Mouse (Mus musculus) embryonic facial prominence, embryonic 10.5 days (tissue): ENCODE results near the gene Kpna3. TPM values are rescaled to one million over a fixed set of nuclear protein-coding genes. Genes with fewer than 3 reads are reported as not detected.
A peak's percentile ranks its signal among the peaks of the same experiment; 100 is the strongest.
"Not testable (repeated sequence)": the region's sequence is repeated elsewhere in the genome, so short reads cannot be mapped to it uniquely, and the experiment has no call there.

Source experiments
- DNase-seq: peaks from one replicate; pipeline ENCODE4 v3.0.0-alpha.2; 2017; ENCODE audit warnings: low spot score
- H3K27ac ChIP-seq: fragments of 300-500 bp; sonication (generic); replicated peaks from 2 replicates; pipeline ENCODE4 v1.5.1; 2016; ENCODE audit warnings: mild to moderate bottlenecking
- H3K27me3 ChIP-seq: fragments of 300-500 bp; sonication (generic); replicated peaks from 2 replicates; pipeline ENCODE4 v1.6.1; 2016; ENCODE audit warnings: low read depth, mild to moderate bottlenecking; ENCODE audit not compliant: poor library complexity, severe bottlenecking
- H3K36me3 ChIP-seq: fragments of 300-500 bp; sonication (generic); replicated peaks from 2 replicates; pipeline ENCODE4 v1.6.1; 2016; ENCODE audit warnings: mild to moderate bottlenecking, moderate library complexity
- H3K4me1 ChIP-seq: fragments of 300-500 bp; sonication (generic); 2 replicates; pipeline ENCODE4 v1.6.1; 2016
- H3K4me3 ChIP-seq: fragments of 300-500 bp; sonication (generic); 2 replicates; pipeline ENCODE4 v1.5.1; 2016; ENCODE audit warnings: mild to moderate bottlenecking, moderate library complexity
- H3K9me3 ChIP-seq: fragments of 300-500 bp; sonication (generic); 2 replicates; pipeline ENCODE4 v1.6.1; 2016; ENCODE audit warnings: mild to moderate bottlenecking
- WGBS: fragments of 180-500 bp; shearing (Covaris S2); methylation state at CpG from one replicate; pipeline ENCODE4 v1.1.7; 2016; 5-methylcytosine and 5-hydroxymethylcytosine counted together
- polyA plus RNA-seq: library from polyadenylated mRNA; unstranded; fragments of >200 nt; fragmentation: Nextera tagmentation; extraction: Ambion mirVana; gene quantifications from 2 replicates; pipeline ENCODE4 v1.2.1, GENCODE M21; 2016

Kpna3 gene
- 84.7 and 84.9 TPM in 2 replicates for polyA plus RNA-seq

GRCm38 (mm10) chr14:61439661-61440559 lies at the start of gene Kpna3:
Gene Kpna3, minus strand, starts transcription at chr14:61439874.
- Histone ChIP-seq H3K36me3 (peaks cover 12% of the 10 kb centered on the region; the same call in 1 of the 2 replicates), H3K27me3 (no peaks in the 10 kb centered on the region), H3K9me3 (no peaks in the 10 kb centered on the region), H3K27ac (peak within 1 kb of the TSS; percentile 98), H3K4me3 (peak within 1 kb of the TSS; percentile 94), H3K4me1 (peaks cover 25% of the 10 kb centered on the region)
- under 1% methylated on average over 85 of the region's 85 CpGs for WGBS
- peak; percentile 99 for DNase-seq

DNA sequence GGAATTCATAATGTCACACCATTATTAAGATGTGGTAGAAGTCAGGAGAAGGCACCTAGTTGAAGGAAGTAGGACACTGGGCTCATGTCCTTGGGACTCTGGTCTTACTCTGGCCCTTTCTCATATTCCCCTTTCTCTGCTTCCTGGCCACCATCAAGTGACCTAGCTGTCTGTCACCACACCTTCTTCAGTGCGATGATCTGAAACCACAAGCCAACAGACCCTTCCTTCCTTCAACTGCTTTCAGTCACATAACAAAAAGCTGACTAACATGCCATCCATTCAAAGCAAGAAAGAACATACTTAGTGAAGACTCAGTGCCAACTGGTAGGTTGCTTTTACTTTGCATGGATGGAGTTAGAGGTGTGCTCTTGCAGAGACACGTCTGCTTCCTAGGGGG lies 20.7 kb upstream of the Kpna3 start:
- 84% methylated on average over 2 of the region's 2 CpGs for WGBS
- H3K36me3 ChIP-seq = no peaks in the 10 kb centered on the region
- no peak for DNase-seq
- no peak overlapping the region for H3K27ac ChIP-seq
- peaks cover 27% of the 10 kb centered on the region for H3K4me1 ChIP-seq
- no peak overlapping the region for H3K4me3 ChIP-seq
- no peaks in the 10 kb centered on the region for H3K9me3 ChIP-seq
- no peaks in the 10 kb centered on the region for H3K27me3 ChIP-seq

DNA sequence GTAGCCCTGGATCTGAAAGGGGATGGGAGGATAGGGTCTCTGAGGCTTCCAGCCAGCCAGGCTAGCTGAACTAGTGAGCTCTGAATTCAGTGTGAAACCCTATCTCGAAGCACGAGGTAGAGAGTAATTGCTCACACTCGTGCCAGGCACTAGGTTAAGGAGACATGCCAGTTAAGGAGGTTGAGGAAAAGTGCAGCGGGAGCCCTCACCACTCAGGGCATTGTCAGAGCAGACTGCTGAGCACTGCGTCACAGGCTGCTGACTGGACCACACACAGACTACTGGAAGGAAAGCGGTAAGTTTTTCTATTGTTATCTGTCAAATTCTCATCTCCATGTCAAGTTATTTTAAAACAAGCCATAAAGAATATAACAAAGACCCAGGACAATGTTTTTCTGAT lies 17.8 kb upstream of the Kpna3 start:
- no peaks in the 10 kb centered on the region for H3K36me3 ChIP-seq
- H3K27ac ChIP-seq = no peak overlapping the region
- H3K27me3 ChIP-seq = no peaks in the 10 kb centered on the region
- no peaks in the 10 kb centered on the region for H3K9me3 ChIP-seq
- no peak overlapping the region for H3K4me3 ChIP-seq
- peaks cover 37% of the 10 kb centered on the region for H3K4me1 ChIP-seq
- 56% methylated on average over 6 of the region's 6 CpGs for WGBS
- DNase-seq = no peak

DNA sequence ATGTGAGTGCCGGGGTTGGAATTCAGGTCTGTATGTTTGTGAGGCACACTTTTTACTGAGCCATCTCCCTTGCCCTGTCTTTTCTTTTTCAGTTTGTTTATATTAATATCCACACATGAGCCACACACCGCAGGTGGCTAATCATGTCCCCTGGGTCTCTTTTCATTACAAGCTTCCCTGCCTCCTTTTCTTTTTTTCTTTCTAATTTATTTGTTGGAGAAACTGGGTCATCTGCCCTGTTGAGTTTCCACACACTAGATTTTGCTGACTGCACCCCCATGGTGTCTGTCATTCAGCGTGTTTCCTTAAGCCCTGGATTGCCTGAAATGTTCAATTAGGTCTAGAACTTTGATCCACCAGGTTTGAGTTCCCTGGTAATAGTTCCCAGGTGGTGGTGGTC lies 15.9 kb upstream of the Kpna3 start:
- Histone ChIP-seq H3K9me3 (no peaks in the 10 kb centered on the region), H3K27ac (no peak overlapping the region), H3K27me3 (no peaks in the 10 kb centered on the region), H3K36me3 (no peaks in the 10 kb centered on the region), H3K4me3 (no peak overlapping the region), H3K4me1 (peaks cover 39% of the 10 kb centered on the region)
- DNase-seq = peak; percentile 35
- WGBS = 57% methylated on average over 3 of the region's 3 CpGs

DNA sequence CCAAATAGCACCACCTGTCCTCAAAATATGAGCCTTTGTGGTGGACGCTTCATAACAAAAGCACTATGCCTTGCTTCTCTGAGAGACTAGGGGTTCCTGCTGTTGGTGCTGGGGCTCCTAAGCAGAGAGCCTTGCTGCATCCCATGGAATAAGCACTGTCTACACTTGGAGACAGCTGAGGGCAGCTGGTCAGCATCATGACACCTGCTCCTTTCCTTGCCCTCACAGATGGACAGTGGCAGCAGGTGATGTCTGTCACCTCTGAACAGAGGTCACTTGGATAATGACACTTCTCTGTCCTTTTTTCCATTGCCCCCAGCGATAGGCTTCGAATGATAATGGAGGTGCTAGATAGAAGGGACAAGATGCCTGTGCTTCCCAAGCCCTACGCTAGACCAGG lies 13.4 kb upstream of the Kpna3 start:
- H3K27me3 ChIP-seq = no peaks in the 10 kb centered on the region
- no peak overlapping the region for H3K4me3 ChIP-seq
- H3K9me3 ChIP-seq = no peaks in the 10 kb centered on the region
- H3K27ac ChIP-seq = 0 out of 2 replicates have a peak overlapping the region, but pooled peaks have one; percentile 30
- WGBS = 87% methylated on average over 4 of the region's 4 CpGs
- no peaks in the 10 kb centered on the region for H3K36me3 ChIP-seq
- no peak for DNase-seq
- peaks cover 39% of the 10 kb centered on the region for H3K4me1 ChIP-seq

DNA sequence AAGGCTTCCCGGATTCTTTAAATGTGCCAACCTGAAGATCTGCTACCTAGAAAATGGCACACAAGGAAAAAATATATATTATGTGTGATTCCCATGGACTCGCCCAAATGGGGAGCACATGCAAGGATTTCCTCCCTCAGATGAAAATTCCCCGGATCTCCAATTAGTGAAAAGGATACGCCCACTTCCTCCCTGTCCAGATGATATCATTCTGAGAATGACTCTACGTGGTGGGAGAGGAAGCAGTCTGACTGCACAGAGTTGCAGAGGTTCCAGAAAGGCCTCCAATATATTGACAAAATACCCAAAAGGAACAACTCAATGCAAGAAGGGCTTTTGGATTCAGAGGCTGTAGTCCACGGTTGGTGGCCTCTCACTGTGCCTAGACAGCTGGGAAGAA lies 12.8 kb upstream of the Kpna3 start:
- no peaks in the 10 kb centered on the region for H3K36me3 ChIP-seq
- H3K27ac ChIP-seq = peak overlapping the region; percentile 30; the same call in 1 of the 2 replicates
- DNase-seq = no peak
- H3K9me3 ChIP-seq = no peaks in the 10 kb centered on the region
- WGBS = 58% methylated on average over 6 of the region's 6 CpGs
- H3K27me3 ChIP-seq = no peaks in the 10 kb centered on the region
- H3K4me3 ChIP-seq = no peak overlapping the region
- H3K4me1 ChIP-seq = peaks cover 34% of the 10 kb centered on the region

GRCm38 (mm10) chr14:61447775-61448174 lies 8.1 kb upstream of the Kpna3 start:
- Histone ChIP-seq H3K9me3 (no peaks in the 10 kb centered on the region), H3K27me3 (no peaks in the 10 kb centered on the region), H3K4me1 (peaks cover 9% of the 10 kb centered on the region), H3K36me3 (no peaks in the 10 kb centered on the region), H3K4me3 (no peak overlapping the region), H3K27ac (no peak overlapping the region)
- WGBS = 89% methylated on average over 6 of the region's 6 CpGs
- no peak for DNase-seq

DNA sequence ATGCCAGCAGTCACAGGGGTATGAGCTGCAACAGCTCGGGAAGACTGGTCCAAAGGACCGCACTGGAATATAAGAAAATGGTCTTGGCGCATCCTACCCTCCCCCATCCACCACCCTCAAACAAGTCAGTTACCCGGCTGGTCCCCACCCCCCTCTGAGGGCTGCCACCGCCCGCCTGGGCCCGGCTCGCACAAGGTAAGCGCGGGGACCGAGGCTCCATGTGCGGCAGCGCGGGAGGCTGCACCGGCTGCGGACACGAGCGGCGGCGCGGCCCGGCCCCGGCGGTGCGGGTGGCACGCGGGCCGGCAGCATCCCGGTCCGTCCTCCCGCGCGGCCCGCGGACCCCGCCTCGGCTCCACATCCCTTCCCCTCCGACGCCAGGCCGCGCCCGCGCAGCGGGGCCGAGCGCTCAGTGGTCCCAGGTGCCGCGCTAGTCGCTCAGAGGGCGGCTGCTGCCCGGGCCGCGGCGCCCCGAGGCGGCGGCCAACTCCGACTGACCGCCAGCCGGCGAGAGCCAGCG lies 473 bp downstream of the Kpna3 start:
- Histone ChIP-seq H3K4me1 (peaks cover 25% of the 10 kb centered on the region), H3K4me3 (peak overlapping the region; percentile 94), H3K9me3 (no peaks in the 10 kb centered on the region), H3K27me3 (no peaks in the 10 kb centered on the region), H3K27ac (peak overlapping the region; percentile 98), H3K36me3 (peaks cover 12% of the 10 kb centered on the region; the same call in 1 of the 2 replicates)
- WGBS = under 1% methylated on average over 62 of the region's 62 CpGs
- no peak for DNase-seq

DNA sequence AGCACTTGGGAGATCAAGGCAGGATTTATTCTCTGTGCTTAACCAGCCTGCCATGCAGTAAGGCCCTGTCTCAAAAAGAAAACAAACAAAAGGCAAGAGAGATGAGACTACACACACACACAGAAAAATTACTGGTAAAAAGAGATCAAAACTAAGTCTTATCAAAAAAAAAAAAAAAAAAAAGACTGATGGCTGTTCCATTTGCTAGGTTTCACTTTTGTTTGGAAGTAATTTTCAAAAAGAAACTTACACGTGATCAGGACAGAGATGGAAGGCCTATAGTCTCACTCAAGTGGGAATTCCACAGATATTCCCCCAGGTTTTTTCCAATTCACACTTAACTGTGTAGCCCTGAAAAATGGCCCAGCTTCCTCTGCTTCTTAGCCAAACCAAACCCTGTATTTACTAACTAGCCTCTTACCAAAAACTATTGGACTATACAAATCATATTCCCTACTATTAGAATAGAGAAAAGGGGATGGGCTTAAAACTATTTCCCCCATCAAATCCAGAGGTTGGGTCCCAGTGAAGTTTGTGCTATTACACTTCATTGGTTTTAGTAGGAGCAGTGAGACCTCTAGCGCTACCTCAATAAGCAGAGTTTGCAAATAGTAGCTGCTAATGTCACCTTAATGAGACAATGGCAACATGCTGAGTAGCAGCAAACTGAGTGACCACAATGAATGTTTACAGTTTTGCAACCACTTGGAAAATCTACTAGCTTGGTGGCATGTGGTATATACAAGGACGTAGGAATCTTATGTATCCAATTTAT lies 1.3 kb downstream of the Kpna3 start:
- no peak for DNase-seq
- peaks cover 28% of the 10 kb centered on the region for H3K4me1 ChIP-seq
- peak overlapping the region; percentile 94 for H3K4me3 ChIP-seq
- 22% methylated on average over 3 of the region's 3 CpGs for WGBS
- peak overlapping the region; percentile 98; the same call in 1 of the 2 replicates for H3K27ac ChIP-seq
- peaks cover 12% of the 10 kb centered on the region; the same call in 1 of the 2 replicates for H3K36me3 ChIP-seq
- no peaks in the 10 kb centered on the region for H3K9me3 ChIP-seq
- H3K27me3 ChIP-seq = no peaks in the 10 kb centered on the region

GRCm38 (mm10) chr14:61436866-61437265 lies 2.8 kb downstream of the Kpna3 start:
- Histone ChIP-seq H3K36me3 (peaks cover 12% of the 10 kb centered on the region; the same call in 1 of the 2 replicates), H3K27me3 (no peaks in the 10 kb centered on the region), H3K27ac (no peak overlapping the region), H3K9me3 (no peaks in the 10 kb centered on the region), H3K4me3 (no peak overlapping the region), H3K4me1 (peaks cover 35% of the 10 kb centered on the region)
- no peak for DNase-seq
- WGBS = 84% methylated on average over 2 of the region's 2 CpGs

GRCm38 (mm10) chr14:61428126-61428787 lies 11.4 kb downstream of the Kpna3 start:
- H3K4me3 ChIP-seq = no peak overlapping the region
- H3K36me3 ChIP-seq = peaks cover 16% of the 10 kb centered on the region
- no peaks in the 10 kb centered on the region for H3K27me3 ChIP-seq
- peaks cover 11% of the 10 kb centered on the region for H3K4me1 ChIP-seq
- H3K9me3 ChIP-seq = no peaks in the 10 kb centered on the region
- no peak overlapping the region for H3K27ac ChIP-seq
- 76% methylated on average over 3 of the region's 3 CpGs for WGBS
- no peak for DNase-seq

- WGBS = 35% methylated on average over 8 of the region's 8 CpGs
- H3K27me3 ChIP-seq, H3K27ac ChIP-seq, H3K4me3 ChIP-seq, H3K4me1 ChIP-seq, H3K9me3 ChIP-seq, DNase-seq: not testable (repeated sequence)
- peaks cover 26% of the 10 kb centered on the region for H3K36me3 ChIP-seq
Observed at GRCm38 (mm10) chr14:61427095-61427494, 12.6 kb downstream of the Kpna3 start.
